Mouse (Mus musculus) c-Kit-positive CD71-positive TER-119-positive erythroid progenitor cells, embryonic 14.5 days (primary cell): Measurements from ENCODE around the gene Cyp4x1.
A peak's percentile ranks its signal among the peaks of the same experiment; 100 is the strongest.
"Not testable (repeated sequence)": the region's sequence is repeated elsewhere in the genome, so short reads cannot be mapped to it uniquely, and the experiment has no call there.

ENCODE experiments used
- DNase-seq: peaks from one replicate; pipeline ENCODE4 v3.0.0-alpha.2; 2013; ENCODE audit warnings: low spot score

The Cyp4x1 gene

DNA sequence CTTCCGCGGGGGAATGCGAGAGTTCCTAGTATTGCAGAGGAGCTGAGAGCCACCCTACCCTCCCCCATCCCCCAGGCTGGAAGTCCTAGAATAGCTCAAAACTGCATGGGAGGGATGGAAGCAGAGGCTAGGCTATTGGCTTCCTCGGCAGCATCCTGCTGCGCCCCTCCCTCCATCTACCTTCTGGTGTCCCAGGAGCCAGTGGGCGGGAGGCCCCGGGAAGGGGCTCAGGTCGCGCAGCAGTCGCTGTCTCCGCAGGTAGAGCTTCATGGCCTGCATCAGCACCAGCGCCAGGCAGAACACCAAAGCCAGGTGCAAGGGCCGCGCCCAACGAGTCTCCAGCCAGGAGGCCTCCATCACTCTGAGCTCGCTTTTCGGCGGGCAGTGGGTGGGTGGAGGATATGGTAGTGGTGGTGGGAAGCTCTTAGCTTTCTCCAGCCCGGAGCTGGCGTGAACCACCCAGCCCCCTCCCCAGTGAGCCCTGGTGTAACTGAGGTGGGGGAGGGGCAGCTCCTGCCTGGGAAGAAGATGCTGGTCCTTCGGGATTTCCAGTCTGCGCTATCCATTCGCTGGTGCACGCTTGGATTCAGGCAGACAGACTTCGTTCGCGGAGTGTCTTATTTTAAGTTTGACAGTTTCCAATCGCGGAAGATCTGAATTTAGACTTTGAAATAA lies at the start of gene Cyp4x1:
Cyp4x1 (minus strand) TSS at position 661 of the 675 bp plus-strand sequence.
- DNase-seq = no peak

DNA sequence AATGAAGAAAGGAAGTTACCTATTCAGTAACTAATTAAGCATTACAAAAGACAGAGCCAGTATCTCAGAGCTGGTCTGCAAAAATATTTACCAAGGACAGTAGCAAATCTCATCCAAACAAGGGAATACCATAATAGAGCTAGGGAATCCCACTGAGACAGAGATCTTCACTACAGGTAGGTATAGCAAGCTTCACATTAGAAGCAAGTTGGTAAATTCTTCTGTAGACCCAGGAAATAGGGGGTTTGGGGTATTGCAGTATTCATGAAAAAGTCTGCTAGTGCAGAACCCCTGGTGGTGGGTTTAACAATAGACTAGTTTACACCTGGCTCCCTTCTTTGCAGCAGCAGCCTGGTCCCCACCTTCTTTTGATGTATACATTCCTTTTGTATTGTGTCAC lies 42.1 kb upstream of the Cyp4x1 start:
- DNase-seq = not testable (repeated sequence)

GRCm38 (mm10) chr4:115174694-115175353 lies 40.7 kb upstream of the Cyp4x1 start:
- DNase-seq = no peak

GRCm38 (mm10) chr4:115158963-115159362 lies 24.9 kb upstream of the Cyp4x1 start:
- DNase-seq = not testable (repeated sequence)

- no peak for DNase-seq
Measured at GRCm38 (mm10) chr4:115154723-115155122, 20.6 kb upstream of the Cyp4x1 start.

DNA sequence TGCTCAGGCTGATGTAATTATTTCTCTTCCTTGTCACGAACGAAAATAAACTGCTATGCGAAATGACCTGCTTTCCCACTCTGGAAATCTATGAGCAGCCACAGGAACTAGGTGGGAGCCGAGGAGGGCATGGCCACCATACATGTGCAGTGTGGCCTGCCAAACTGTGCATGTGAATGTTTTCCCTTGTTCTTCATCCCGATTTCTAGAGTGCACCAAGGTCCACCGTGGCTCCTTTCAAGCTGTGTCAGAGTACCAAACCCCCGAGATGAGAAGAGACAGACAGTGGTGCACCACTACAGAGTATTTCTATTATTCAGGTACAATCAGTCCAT lies 182 bp upstream of the Cyp4x1 start:
- DNase-seq = no peak

- DNase-seq = no peak
Measured at GRCm38 (mm10) chr4:115133085-115133484, 996 bp downstream of the Cyp4x1 start.

GRCm38 (mm10) chr4:115124713-115125112 lies 9.4 kb downstream of the Cyp4x1 start:
- no peak for DNase-seq

DNA sequence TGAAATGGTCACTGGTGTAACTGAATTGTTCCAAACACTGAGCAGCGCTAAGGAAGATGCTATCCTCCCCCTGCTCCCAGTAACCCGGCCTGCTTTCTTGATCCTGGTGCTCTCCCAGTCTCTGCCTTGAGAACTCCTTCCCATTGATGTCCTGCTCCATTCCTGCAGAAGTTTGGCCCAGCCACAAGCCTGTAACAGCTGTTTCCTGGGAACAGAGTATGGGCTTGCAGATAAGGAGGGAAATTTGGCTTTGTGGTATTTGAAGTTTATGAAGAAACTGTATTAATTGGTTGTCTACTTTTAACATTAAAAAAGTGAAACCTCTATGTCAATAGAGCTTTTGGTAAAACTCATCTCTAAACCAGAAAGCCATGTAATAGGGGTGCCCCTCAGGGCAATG lies 10.6 kb downstream of the Cyp4x1 start:
- no peak for DNase-seq

- DNase-seq = no peak
Measured at GRCm38 (mm10) chr4:115121608-115122007, 12.5 kb downstream of the Cyp4x1 start.

DNA sequence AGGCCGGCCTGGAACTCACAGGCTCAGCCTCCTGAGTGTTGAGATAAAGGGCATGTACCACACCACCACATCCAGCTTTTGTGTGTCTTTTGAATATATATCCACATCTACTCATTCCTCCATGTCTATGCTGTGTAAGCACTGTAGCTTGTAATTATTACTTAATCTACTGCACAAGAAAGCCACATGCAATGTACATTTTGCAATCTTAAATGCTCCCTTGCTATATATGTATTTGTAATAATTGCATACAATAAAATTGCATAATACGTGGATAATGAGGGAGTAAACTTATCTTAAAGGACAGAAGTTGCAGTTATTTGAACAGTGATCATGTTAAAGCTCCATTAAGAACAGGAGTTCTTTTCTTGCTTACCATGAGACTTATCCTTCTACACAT lies 12.9 kb downstream of the Cyp4x1 start:
- no peak for DNase-seq

- no peak for DNase-seq
Measured at GRCm38 (mm10) chr4:115119642-115120041, 14.4 kb downstream of the Cyp4x1 start.

GRCm38 (mm10) chr4:115113266-115113665 lies 20.8 kb downstream of the Cyp4x1 start:
- DNase-seq = no peak

DNA sequence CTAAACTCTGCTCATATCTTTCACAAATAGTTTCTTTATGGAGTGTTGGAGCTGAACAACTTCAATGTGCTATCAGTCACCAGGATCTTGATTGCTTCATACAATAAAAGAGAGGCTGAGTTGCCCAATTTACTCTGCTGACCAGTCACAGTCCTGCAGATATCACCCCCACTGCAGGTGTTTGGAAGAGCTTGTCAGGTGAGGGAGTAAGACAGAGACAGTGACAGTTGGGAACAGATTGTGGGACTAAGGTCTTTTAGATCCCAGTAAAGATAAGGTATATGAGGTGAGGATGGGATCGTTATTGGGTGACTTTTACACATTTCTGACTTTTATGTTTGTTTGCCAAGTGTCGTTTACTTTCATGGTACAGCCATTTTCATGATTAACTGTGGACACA lies 22.9 kb downstream of the Cyp4x1 start:
- DNase-seq = no peak

DNA sequence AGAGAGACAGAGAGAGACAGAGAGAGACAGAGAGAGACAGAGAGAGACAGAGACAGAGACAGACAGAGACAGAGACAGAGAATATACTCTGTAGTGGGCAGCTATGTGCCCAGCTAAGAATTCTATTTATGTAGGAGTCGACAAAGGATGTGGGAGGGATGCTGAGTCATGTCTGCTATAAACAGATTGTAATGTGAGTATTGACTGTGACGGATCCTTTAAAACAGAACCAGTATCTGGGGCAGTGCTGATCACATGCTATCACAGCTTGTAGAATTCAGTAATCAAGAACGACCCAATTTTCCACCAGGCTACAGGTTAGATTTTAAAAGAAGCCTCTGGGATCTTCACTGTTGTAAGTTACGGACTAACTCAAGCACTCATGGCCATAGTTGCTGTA lies 30.6 kb downstream of the Cyp4x1 start:
- DNase-seq = peak; percentile 49

DNA sequence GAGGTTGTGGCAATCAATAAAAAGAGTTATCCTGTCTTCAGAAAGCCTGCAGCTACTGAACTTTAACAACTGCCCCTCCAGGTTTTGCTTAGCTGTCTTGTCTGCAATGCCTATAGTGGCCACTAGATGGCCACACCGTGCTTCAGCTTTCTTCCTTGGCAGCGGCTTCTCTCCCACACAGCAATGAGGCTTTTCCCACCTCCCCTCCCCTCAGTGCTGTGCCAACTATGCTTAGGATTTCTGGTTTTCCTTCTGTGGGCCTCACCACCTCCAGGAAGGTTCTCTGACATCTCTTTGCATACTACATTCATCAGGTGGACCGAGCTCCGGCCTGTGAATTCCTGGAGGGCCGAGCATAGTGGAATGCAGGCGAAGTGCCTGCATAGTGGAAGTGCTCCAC lies 32.4 kb downstream of the Cyp4x1 start:
- peak; percentile 69 for DNase-seq

DNA sequence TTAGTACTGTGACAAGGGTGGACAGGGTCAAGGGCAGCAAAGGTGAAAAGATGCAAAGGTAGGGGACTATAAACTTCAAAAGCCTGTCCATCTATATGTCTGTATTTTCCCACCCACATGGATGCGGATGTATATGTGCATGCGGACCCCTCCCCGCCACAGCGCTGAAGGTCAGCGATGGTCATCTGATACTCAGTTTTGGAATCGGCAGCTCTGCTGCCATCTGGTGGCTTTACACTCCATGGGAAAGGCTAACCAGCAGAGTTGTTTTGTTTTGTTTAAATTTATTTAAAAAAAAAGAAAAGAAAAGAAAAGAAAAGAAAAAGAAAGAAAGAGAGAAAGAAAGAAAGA lies 37.0 kb downstream of the Cyp4x1 start:
- peak; percentile 47 for DNase-seq

DNA sequence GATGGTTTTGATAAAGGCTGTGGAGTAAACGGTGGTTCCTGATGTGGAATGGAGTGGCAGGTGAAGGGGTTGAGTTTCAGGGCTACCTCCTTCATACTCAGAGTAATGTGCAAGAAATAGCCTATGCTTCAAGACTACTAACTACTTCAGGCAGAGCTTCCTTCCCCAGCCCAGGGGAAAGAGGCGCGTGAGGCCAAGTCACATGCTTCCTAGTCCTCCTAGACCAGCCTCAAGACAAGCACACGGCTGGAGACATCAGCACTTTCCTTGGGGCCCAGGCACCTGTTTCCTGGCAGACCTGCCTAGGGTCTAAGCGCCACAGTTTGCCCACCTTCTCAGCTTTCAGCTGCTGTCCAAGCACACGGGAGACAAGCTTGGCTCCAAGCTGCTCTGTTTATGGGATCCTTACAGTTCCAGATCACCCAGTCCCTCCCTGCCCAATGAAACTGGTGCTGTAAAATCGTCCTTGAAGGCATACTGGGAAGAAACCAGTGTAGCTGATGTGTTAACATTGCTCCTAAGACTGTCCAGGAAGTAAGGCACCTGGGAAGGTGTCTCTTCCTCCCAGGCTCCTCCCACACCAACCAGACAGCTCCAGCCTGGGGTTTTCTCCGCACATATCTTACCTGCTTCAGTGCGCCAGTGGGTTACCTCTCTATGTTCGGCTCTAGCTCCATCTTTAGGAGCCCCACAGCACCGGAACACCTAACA lies 37.5 kb downstream of the Cyp4x1 start:
- DNase-seq = peak; percentile 48

GRCm38 (mm10) chr4:115095671-115096434 lies 38.2 kb downstream of the Cyp4x1 start:
- peak; percentile 94 for DNase-seq

GRCm38 (mm10) chr4:115094056-115094455 lies 40.0 kb downstream of the Cyp4x1 start:
- peak; percentile 60 for DNase-seq

DNA sequence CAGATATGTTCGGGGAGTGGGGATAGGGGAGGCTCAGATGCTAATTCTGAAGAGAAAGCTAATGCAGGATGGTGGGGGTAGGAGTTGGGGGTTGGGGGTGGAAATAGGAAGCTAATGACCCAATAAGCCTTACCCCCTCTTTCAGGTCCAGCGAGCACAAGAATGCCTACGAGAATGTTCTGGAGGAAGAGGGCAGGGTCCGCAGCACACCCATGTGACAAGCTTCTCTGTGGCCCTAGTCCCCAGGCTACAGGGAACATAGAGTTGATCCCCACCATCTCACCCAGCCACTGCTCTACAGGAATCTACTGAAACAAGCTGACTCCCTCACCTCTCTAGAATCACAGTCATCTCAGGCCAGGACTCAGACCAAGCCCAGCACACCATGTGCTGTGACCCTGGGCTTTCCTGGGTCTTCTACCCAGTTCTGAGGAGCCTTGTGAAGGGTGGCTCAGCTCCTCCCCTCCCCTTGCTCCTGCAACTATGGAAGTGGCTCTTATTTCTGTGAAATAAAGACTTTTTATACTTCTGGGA lies 40.7 kb downstream of the Cyp4x1 start:
- DNase-seq = no peak

DNA sequence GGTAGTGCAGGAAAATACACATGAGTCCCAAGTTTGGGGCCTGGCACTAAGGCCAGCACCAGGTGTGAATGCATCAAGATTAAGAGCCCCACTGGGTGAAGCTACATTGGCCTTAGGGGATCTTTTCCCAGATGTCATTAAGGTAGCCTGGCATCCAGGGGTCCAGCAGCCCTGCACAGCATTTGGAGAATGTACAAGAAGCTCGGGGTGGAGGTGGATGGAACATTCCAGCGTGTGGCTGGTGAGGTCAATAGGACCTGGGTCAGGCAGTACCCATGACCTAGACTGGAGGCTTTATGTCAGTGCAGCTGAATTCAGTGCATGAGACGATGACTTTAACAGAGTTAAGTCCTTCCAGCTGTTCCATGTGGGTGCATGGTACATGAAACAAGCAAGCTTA lies 42.3 kb downstream of the Cyp4x1 start:
- DNase-seq = no peak
